8 mouse cellular contexts compared by ENCODE assay signal in genomic region chr1:33946601-33947395, GRCm38 (mm10). TPM values are rescaled to one million over a fixed set of nuclear protein-coding genes. Genes with fewer than 3 reads are reported as not detected.
DNase-seq lines count a peak whose midpoint lies in the region; ATAC-seq and TF ChIP-seq lines count a peak whose summit lies in the region.

No protein-coding gene starts in this region.

- TF ChIP-seq CTCF in layer of hippocampus, adult 2 months (conservative IDR thresholded peaks at IDR 0.05) = no peak

- H3K27me3 ChIP-seq in forebrain, embryonic 16.5 days (replicated peaks; ENCODE audit: control insufficient read depth, insufficient read depth, low read length) = no peaks in the 10 kb centered on the region

- peak overlapping the region; percentile 75 for H3K27ac ChIP-seq in forebrain, embryonic 16.5 days (ENCODE audit: low read length)
- H3K27ac ChIP-seq in layer of hippocampus, adult 2 months = peak overlapping the region; percentile 80

- H3K4me3 ChIP-seq in forebrain, embryonic 16.5 days (replicated peaks; ENCODE audit: low read length) = no peak overlapping the region
- no peak overlapping the region for H3K4me3 ChIP-seq in layer of hippocampus, adult 2 months

- H3K9me3 ChIP-seq in forebrain, embryonic 16.5 days (ENCODE audit: control insufficient read depth, low read length) = no peaks in the 10 kb centered on the region

- no peaks in the 10 kb centered on the region for H3K36me3 ChIP-seq in forebrain, embryonic 16.5 days (ENCODE audit: control insufficient read depth, insufficient read depth)

- WGBS in forebrain, embryonic 16.5 days = 60% methylated on average over 12 of the region's 12 CpGs

- no peak overlapping the region for H3K4me2 ChIP-seq in forebrain, embryonic 16.5 days (ENCODE audit: low read length)

- peaks cover 6% of the 10 kb centered on the region for H3K4me1 ChIP-seq in forebrain, embryonic 16.5 days (replicated peaks; ENCODE audit: control insufficient read depth, insufficient read depth, low read length)

- peak; percentile 38 for DNase-seq in lung, postnatal 10 days
- no peak for DNase-seq in lung, adult 18-20 months
- DNase-seq in layer of hippocampus, adult 2 months (ENCODE audit: low spot score in 2 of 2) = peak; percentile 75 to 83
- peak; percentile 27 for DNase-seq in retina, embryonic 14.5 days (ENCODE audit: low spot score)
- DNase-seq in B cell, adult 2 months = no peak
- no peak for DNase-seq in adrenal gland, adult 18-20 months (ENCODE audit: low spot score in 2 of 2)
- DNase-seq in MN1 (ENCODE audit: low spot score) = no peak

- H3K9ac ChIP-seq in forebrain, embryonic 16.5 days (replicated peaks; ENCODE audit: low read depth, low read length) = no peak overlapping the region

- ATAC-seq in forebrain, embryonic 16.5 days = peak; percentile 95

RNA-seq across cellular contexts. Expression of gene Dst, which starts 38.8 kb away (rescaled TPM):
- polyA plus RNA-seq in forebrain, embryonic 16.5 days (2015; fragmentation: Nextera tagmentation; extraction: Ambion mirVana) = 35.5 and 41.2 TPM in 2 replicates
- total RNA-seq in layer of hippocampus, adult 2 months (2021) = 100 to 1,000 TPM; 206 to 207 TPM
- total RNA-seq in adrenal gland, adult 18-20 months (2021) = 100 to 1,000 TPM; 123 to 171 TPM

RNA-seq across cellular contexts. Expression of gene Bend6, which starts 39.2 kb away (rescaled TPM):
- 58.6 and 61.5 TPM in 2 replicates for polyA plus RNA-seq in forebrain, embryonic 16.5 days (2015; fragmentation: Nextera tagmentation; extraction: Ambion mirVana)
- total RNA-seq in layer of hippocampus, adult 2 months (2021) = 10 to 100 TPM; 71.7 to 72.1 TPM
- total RNA-seq in adrenal gland, adult 18-20 months (2021) = 1 to 10 TPM in 1 of 2 experiments, under 1 TPM in 1; 0.83 to 1.2 TPM

Comparison
In these comparisons a context has a peak if more than half of its experiments do, and no peak if none do; other contexts are left out.
1. DNase-seq: peak in lung, postnatal 10 days (single experiment), layer of hippocampus, adult 2 months (2 of 2) and retina, embryonic 14.5 days (single experiment); none in lung, adult 18-20 months (0 of 2), B cell, adult 2 months (0 of 2), adrenal gland, adult 18-20 months (0 of 2) and MN1 (single experiment).
2. RNA of gene Bend6, which starts 39.2 kb away (total RNA-seq): 71.7 to 72.1 TPM in layer of hippocampus, adult 2 months; 0.83 to 1.2 TPM in adrenal gland, adult 18-20 months; every median in the first group is over 10 times any median in the second.